Mouse (Mus musculus): ENCODE data around the gene Leng8.

GRCm38 (mm10) chr7:4127894-4128293, 8.9 kb upstream of the Leng8 start:
- no peak for TF ChIP-seq CTCF (IDR thresholded peaks at IDR 0.05; ENCODE audit: low read depth)
- no peak for TF ChIP-seq EP300 (optimal IDR thresholded peaks at IDR 0.05)

Data from stomach, postnatal 0 days (tissue).